In the genomic region with DNA sequence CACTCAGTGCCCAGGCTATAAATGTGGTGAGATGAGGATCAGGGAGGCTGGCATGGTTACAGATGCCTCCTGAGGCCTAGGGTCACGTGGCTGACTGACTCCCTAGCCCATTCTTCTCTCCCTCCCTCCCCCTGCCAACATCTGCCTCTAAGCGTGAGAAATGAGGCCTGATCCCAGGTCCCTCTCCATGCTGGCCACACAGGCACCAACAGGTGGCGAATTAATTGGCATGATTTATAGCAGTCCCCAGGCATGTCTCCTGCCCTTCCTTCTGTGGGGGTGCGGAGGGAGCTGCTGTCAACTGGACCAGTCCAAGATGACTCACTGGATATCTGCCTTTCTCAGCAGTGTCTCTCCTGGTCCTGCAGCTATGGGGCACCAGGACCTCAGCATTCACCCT, we compare ENCODE assay signal across 23 mouse cellular contexts. TPM values are rescaled to one million over a fixed set of nuclear protein-coding genes. Genes with fewer than 3 reads are reported as not detected.
DNase-seq lines count a peak whose midpoint lies in the region; ATAC-seq and TF ChIP-seq lines count a peak whose summit lies in the region.
"Had no signal": no experiment of that assay in that cellular context is flagged by ENCODE, and none has a peak within 500 bp of the region (broad histone marks: within the 10 kb centered on the region; RNA-seq: fewer than 3 reads in every experiment).

No protein-coding gene starts in this region.

- DNase-seq in adrenal gland, postnatal 14 days: peak; percentile 35
- no peak for DNase-seq in adrenal gland, postnatal 25 days
- DNase-seq in kidney, adult 2 months: no peak
- DNase-seq in limb, embryonic 14.5 days (ENCODE audit: low spot score): no peak
- no peak for DNase-seq in limb, embryonic 10.5 days (ENCODE audit: low spot score)
- peak; percentile 85 for DNase-seq in Patski (ENCODE audit: low read depth, low spot score)
- no peak for DNase-seq in urinary bladder, adult 2 months (ENCODE audit: low spot score)
- DNase-seq: adrenal gland, adult 2 months; B cell, adult 2 months; cerebellum, adult 11 months; cerebellum, adult 8-10 months; cerebellum, postnatal 36 days; gastrocnemius, adult 2 months; gastrocnemius, postnatal 25 days had no signal

- no peak overlapping the region for H3K27ac ChIP-seq in kidney, embryonic 14.5 days (ENCODE audit: low read depth, low read length)
- H3K27ac ChIP-seq in kidney, adult 2 months (ENCODE audit: insufficient read depth, low read depth, low read length): no peak overlapping the region
- H3K27ac ChIP-seq in limb, embryonic 14.5 days (replicated peaks; ENCODE audit: low read depth, low read length): no peak overlapping the region
- no peak overlapping the region for H3K27ac ChIP-seq in limb, embryonic 10.5 days
- H3K27ac ChIP-seq: embryonic facial prominence, embryonic 15.5 days; forebrain, embryonic 10.5 days; gastrocnemius, adult 2 months; hindbrain, embryonic 15.5 days had no signal

- H3K4me1 ChIP-seq in kidney, embryonic 14.5 days (ENCODE audit: control insufficient read depth, insufficient read depth, low read length): 0 out of 2 replicates have a peak, but pooled peaks cover 3% of the 10 kb centered on the region
- H3K4me1 ChIP-seq in kidney, adult 2 months (ENCODE audit: control insufficient read depth, insufficient read depth, low read length): no peaks in the 10 kb centered on the region
- H3K4me1 ChIP-seq in limb, embryonic 14.5 days (ENCODE audit: control insufficient read depth, insufficient read depth, low read length): no peaks in the 10 kb centered on the region
- peaks cover 21% of the 10 kb centered on the region for H3K4me1 ChIP-seq in limb, embryonic 10.5 days
- H3K4me1 ChIP-seq: embryonic facial prominence, embryonic 15.5 days; forebrain, embryonic 10.5 days; heart, embryonic 12.5 days; hindbrain, embryonic 15.5 days had no signal

- TF ChIP-seq POLR2A in kidney, adult 2 months (IDR thresholded peaks at IDR 0.05; ENCODE audit: low read depth, low read length): no peak
- no peak for TF ChIP-seq POLR2A in limb, embryonic 14.5 days (IDR thresholded peaks at IDR 0.05; ENCODE audit: borderline replicate concordance, extremely low read depth, insufficient read depth, insufficient read length)

- H3K27me3 ChIP-seq in kidney, embryonic 14.5 days (ENCODE audit: control insufficient read depth, insufficient read depth, low read length): no peaks in the 10 kb centered on the region
- H3K27me3 ChIP-seq in kidney, adult 2 months (replicated peaks; ENCODE audit: control insufficient read depth, insufficient read depth, low read length): no peaks in the 10 kb centered on the region
- no peaks in the 10 kb centered on the region for H3K27me3 ChIP-seq in limb, embryonic 14.5 days (ENCODE audit: control insufficient read depth, insufficient read depth, low read length)
- no peaks in the 10 kb centered on the region for H3K27me3 ChIP-seq in limb, embryonic 10.5 days (ENCODE audit: low read depth, poor library complexity, severe bottlenecking)
- H3K27me3 ChIP-seq in Patski: no peaks in the 10 kb centered on the region
- H3K27me3 ChIP-seq: embryonic facial prominence, embryonic 15.5 days; heart, embryonic 12.5 days; hindbrain, embryonic 15.5 days had no signal

- in situ Hi-C loops in Patski (cut with MboI; ENCODE audit: low pct_unique_long_range_greater_than_20kb): loop anchor here (25.0 kb wide), 1 partner anchor 759 kb away; a partner anchor contains a TSS

- no peaks in the 10 kb centered on the region for H3K9me3 ChIP-seq in kidney, embryonic 14.5 days (ENCODE audit: control insufficient read depth, low read length)
- H3K9me3 ChIP-seq in limb, embryonic 14.5 days (ENCODE audit: control insufficient read depth, low read length): no peaks in the 10 kb centered on the region
- H3K9me3 ChIP-seq in limb, embryonic 10.5 days (replicated peaks): no peaks in the 10 kb centered on the region
- H3K9me3 ChIP-seq: embryonic facial prominence, embryonic 15.5 days; forebrain, embryonic 10.5 days; heart, embryonic 12.5 days; hindbrain, embryonic 15.5 days had no signal

- H3K36me3 ChIP-seq in kidney, embryonic 14.5 days (ENCODE audit: control insufficient read depth, insufficient read depth, low read length): peaks cover 35% of the 10 kb centered on the region
- no peaks in the 10 kb centered on the region for H3K36me3 ChIP-seq in kidney, adult 2 months (ENCODE audit: control insufficient read depth, insufficient read depth, low read length)
- H3K36me3 ChIP-seq in limb, embryonic 14.5 days (ENCODE audit: control insufficient read depth, insufficient read depth, low read length): peaks cover 80% of the 10 kb centered on the region
- peaks cover 79% of the 10 kb centered on the region for H3K36me3 ChIP-seq in limb, embryonic 10.5 days

- no peak for TF ChIP-seq CTCF in kidney, adult 2 months (conservative IDR thresholded peaks at IDR 0.05; ENCODE audit: insufficient read depth, insufficient read length, low read depth, low read length)
- no peak for TF ChIP-seq CTCF in Patski (IDR thresholded peaks at IDR 0.05)

- H3K9ac ChIP-seq in kidney, embryonic 14.5 days (ENCODE audit: low read depth, low read length): no peak overlapping the region
- no peak overlapping the region for H3K9ac ChIP-seq in limb, embryonic 14.5 days (ENCODE audit: low read depth, low read length, severe bottlenecking)
- H3K9ac ChIP-seq: embryonic facial prominence, embryonic 15.5 days; heart, embryonic 12.5 days; hindbrain, embryonic 15.5 days had no signal

- POLR2A ChIA-PET in Patski (lab: Charles Lee): interaction anchor here (1.1 kb wide), 1 partner anchor 28 kb away, joined by 3 read pairs; no protein-coding TSS in a partner anchor

- no peak overlapping the region for H3K4me3 ChIP-seq in kidney, embryonic 14.5 days (ENCODE audit: low read length)
- no peak overlapping the region for H3K4me3 ChIP-seq in kidney, adult 2 months (ENCODE audit: insufficient read depth, low read depth, low read length)
- no peak overlapping the region for H3K4me3 ChIP-seq in limb, embryonic 14.5 days (replicated peaks; ENCODE audit: low read length)
- H3K4me3 ChIP-seq in limb, embryonic 10.5 days: no peak overlapping the region
- H3K4me3 ChIP-seq: embryonic facial prominence, embryonic 15.5 days; erythroblast, embryonic 14.5 days; forebrain, embryonic 10.5 days; gastrocnemius, adult 2 months; heart, embryonic 12.5 days; hindbrain, embryonic 15.5 days had no signal

- ATAC-seq in kidney, embryonic 14.5 days (ENCODE audit: low FRiP score, low TSS enrichment): peak; percentile 69
- ATAC-seq in limb, embryonic 14.5 days (ENCODE audit: low FRiP score, low read depth): peak; percentile 45; the same call in 1 of the 2 replicates
- peak; percentile 70 for ATAC-seq in Patski
- ATAC-seq: forebrain, embryonic 14.5 days had no signal

- 35% methylated on average over 4 of the region's 4 CpGs for WGBS in kidney, embryonic 14.5 days
- WGBS in kidney, adult 2 months: 70% methylated on average over 4 of the region's 4 CpGs
- WGBS in limb, embryonic 14.5 days: 33% methylated on average over 4 of the region's 4 CpGs
- WGBS in limb, embryonic 10.5 days: 47% methylated on average over 4 of the region's 4 CpGs

- CTCF ChIA-PET in Patski (lab: Charles Lee): interaction anchor here (2.3 kb wide), 1 partner anchor 51 kb away, joined by 9 read pairs; no protein-coding TSS in a partner anchor

- no peak overlapping the region for H3K4me2 ChIP-seq in kidney, embryonic 14.5 days (replicated peaks; ENCODE audit: low read depth, low read length)
- H3K4me2 ChIP-seq in limb, embryonic 14.5 days (replicated peaks; ENCODE audit: low read depth, low read length, severe bottlenecking): no peak overlapping the region
- H3K4me2 ChIP-seq: embryonic facial prominence, embryonic 15.5 days; heart, embryonic 12.5 days; hindbrain, embryonic 15.5 days had no signal

RNA-seq across cellular contexts. Expression of a gene that starts 27.4 kb away (rescaled TPM):
- 14.1 and 15.0 TPM in 2 replicates for total RNA-seq in adrenal gland, postnatal 14 days (2021)
- total RNA-seq in adrenal gland, postnatal 25 days (2021): 13.6 and 18.3 TPM in 2 replicates
- polyA plus RNA-seq in kidney, embryonic 14.5 days (2014; fragmentation: Nextera tagmentation; extraction: Ambion mirVana): 25.3 and 45.4 TPM in 2 replicates
- polyA plus RNA-seq in kidney, adult 2 months (2012; rRNA removed): 1.3 TPM in 2 replicates
- 64.8 and 89.2 TPM in 2 replicates for polyA plus RNA-seq in limb, embryonic 14.5 days (2012; rRNA removed)
- 64.9 and 74.9 TPM in 2 replicates for polyA plus RNA-seq in limb, embryonic 14.5 days (2014; fragmentation: Nextera tagmentation; extraction: Ambion mirVana)
- polyA plus RNA-seq in limb, embryonic 10.5 days (2016; fragmentation: Nextera tagmentation; extraction: Ambion mirVana): 57.0 and 64.8 TPM in 2 replicates
- 48.6 TPM for polyA plus RNA-seq in Patski (2021)
- 9.3 and 11.2 TPM in 2 replicates for polyA plus RNA-seq in urinary bladder, adult 2 months (2012; rRNA removed)
- total RNA-seq: granulocyte monocyte progenitor cell, adult 5-6 weeks had no signal
- polyA plus RNA-seq: erythroblast, embryonic 14.5 days had no signal

RNA-seq across cellular contexts. Expression of a gene that starts 39.4 kb away (rescaled TPM):
- total RNA-seq in adrenal gland, postnatal 14 days (2021): 8.0 and 8.9 TPM in 2 replicates
- 8.0 and 10.2 TPM in 2 replicates for total RNA-seq in adrenal gland, postnatal 25 days (2021)
- polyA plus RNA-seq in kidney, embryonic 14.5 days (2014; fragmentation: Nextera tagmentation; extraction: Ambion mirVana): 3.0 and 4.0 TPM in 2 replicates
- polyA plus RNA-seq in kidney, adult 2 months (2012; rRNA removed): 2.7 and 2.9 TPM in 2 replicates
- polyA plus RNA-seq in limb, embryonic 14.5 days (2012; rRNA removed): 23.9 and 28.1 TPM in 2 replicates
- polyA plus RNA-seq in limb, embryonic 14.5 days (2014; fragmentation: Nextera tagmentation; extraction: Ambion mirVana): 6.5 and 8.2 TPM in 2 replicates
- polyA plus RNA-seq in limb, embryonic 10.5 days (2016; fragmentation: Nextera tagmentation; extraction: Ambion mirVana): 1.2 and 1.3 TPM in 2 replicates
- polyA plus RNA-seq in Patski (2021): 46.6 TPM
- polyA plus RNA-seq in urinary bladder, adult 2 months (2012; rRNA removed): 4.1 and 4.8 TPM in 2 replicates
- total RNA-seq: granulocyte monocyte progenitor cell, adult 5-6 weeks; MEL had no signal
- polyA plus RNA-seq: erythroblast, embryonic 14.5 days had no signal

RNA-seq across cellular contexts. Expression of a gene that starts 54.2 kb away (rescaled TPM):
- total RNA-seq in adrenal gland, postnatal 14 days (2021): 159 and 169 TPM in 2 replicates
- 151 and 177 TPM in 2 replicates for total RNA-seq in adrenal gland, postnatal 25 days (2021)
- 110 and 128 TPM in 2 replicates for polyA plus RNA-seq in kidney, embryonic 14.5 days (2014; fragmentation: Nextera tagmentation; extraction: Ambion mirVana)
- 450 and 540 TPM in 2 replicates for polyA plus RNA-seq in kidney, adult 2 months (2012; rRNA removed)
- polyA plus RNA-seq in limb, embryonic 14.5 days (2012; rRNA removed): 335 and 379 TPM in 2 replicates
- 121 and 135 TPM in 2 replicates for polyA plus RNA-seq in limb, embryonic 14.5 days (2014; fragmentation: Nextera tagmentation; extraction: Ambion mirVana)
- polyA plus RNA-seq in limb, embryonic 10.5 days (2016; fragmentation: Nextera tagmentation; extraction: Ambion mirVana): 50.4 and 50.5 TPM in 2 replicates
- 424 TPM for polyA plus RNA-seq in Patski (2021)
- polyA plus RNA-seq in urinary bladder, adult 2 months (2012; rRNA removed): 708 and 807 TPM in 2 replicates

Comparison
In these comparisons a context has a peak if more than half of its experiments do, and no peak if none do; other contexts are left out.
1. DNase-seq: peak in adrenal gland, postnatal 14 days (single experiment) and Patski (single experiment); none in adrenal gland, postnatal 25 days (single experiment), kidney, adult 2 months (single experiment), limb, embryonic 14.5 days (single experiment), limb, embryonic 10.5 days (single experiment) and urinary bladder, adult 2 months (single experiment).
2. Peak in every context shown above with its lines, with median percentiles within 50 percentile points of each other: ATAC-seq.